Mouse (Mus musculus): Measurements from ENCODE around the gene Abcf1.
"Not testable (repeated sequence)": the region's sequence is repeated elsewhere in the genome, so short reads cannot be mapped to it uniquely, and the experiment has no call there.

Gene Abcf1

DNA sequence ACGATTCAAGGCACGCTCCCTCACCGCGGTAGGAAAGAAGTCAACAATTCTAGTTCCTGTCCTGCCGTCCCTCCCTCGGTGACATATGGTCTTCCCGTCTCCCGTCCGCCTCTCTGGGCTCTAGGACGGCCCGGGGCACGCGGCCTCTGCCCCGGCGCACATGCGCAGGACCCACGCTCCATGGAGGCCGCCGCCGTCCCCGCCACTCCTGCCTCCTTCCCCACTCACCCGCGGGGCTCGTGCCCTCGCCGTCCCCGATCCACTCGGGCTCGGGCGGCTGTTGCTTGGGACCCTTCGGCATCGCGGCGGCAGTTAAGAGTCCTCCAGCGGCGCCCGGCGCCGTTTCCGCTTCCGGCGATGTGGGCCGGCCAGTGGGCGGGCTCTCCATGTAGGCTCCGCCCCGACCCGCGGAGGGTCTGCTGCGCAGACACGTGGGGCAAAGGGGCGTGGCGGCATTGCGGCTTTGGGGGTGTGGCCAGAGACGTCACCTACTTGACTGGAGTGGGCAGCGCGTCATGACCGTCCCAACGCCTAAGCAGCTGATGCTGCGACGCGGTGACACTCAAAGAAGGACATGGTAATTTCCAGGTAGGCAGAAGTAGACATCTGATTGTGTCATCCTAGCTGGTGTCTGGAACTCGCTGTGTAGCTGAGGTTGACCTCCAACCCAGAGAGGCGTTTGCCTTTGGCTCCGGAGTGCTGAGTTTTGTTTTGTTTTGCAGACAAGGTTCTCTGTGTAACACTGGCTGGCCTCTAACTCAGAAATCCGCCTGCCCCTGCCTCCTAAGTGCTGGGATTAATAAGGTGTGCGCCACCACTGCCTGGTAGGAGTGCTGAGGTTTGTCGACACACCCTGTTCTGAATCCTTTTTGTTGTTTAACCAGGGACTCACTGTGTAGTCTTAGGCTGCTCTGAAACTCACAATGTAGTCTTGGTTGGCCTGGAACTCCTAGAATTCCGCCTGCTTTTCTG lies at the start of gene Abcf1:
Gene Abcf1 (minus strand): TSS at position 344 of the 972 bp plus-strand sequence.
- DNase-seq = peak; percentile 97

DNA sequence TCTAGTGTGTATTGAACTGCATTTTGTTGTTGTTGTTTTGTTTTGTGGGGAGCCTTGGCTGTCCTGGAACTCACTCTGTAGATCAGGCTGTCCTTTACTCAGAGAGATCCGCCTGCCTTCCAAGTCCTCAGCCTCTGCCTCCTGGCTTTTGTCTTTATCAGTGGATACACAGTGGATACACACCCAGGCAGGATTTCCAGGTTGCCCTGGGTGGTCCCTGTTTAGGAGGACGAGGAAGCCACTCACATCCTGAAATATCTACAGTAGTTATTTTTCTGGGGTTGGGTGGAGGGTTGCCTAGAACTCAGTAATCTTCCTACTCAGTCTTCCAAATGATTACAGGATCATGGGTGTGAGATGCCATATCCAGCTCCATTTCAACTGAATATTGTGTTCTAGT lies 49.4 kb upstream of the Abcf1 start:
- peak; percentile 61 for DNase-seq

DNA sequence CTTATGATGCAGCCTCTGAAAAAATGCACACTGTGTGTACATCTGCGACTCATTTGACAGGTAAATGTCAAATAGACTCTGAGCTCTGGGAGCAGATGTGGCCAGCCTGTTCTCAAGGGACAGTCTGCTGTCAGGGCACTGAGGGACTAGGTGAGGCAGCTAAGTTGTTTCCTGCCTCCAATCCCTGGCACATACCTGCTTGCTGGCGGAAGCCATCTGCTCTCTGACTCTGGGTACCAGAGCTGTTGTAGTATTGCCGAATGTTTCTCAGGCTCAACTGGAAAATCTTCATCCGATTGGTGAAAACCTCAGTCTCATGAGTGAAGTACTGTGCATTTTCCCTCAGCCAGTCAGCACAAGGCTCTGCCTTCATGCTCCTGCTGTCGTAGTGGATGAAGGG lies 47.5 kb upstream of the Abcf1 start:
- no peak for DNase-seq

DNA sequence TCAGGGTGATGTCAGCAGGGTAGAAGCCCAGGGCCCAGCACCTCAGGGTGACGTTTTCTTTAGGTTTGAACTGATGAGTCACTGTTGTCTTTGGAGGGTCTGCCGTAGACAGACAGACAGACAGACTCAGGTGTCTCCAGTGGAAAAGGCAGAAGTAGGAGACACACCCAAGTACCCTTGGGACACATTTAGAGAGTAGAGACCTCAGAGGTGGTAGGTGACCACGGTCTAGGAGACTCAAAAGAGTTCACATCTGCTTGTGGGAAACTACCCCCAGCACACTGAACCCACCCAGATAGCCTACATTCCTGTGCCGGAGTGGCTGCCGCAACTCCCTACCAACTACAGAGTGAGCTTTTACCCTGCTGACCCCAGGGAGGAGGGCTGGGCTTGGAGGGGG lies 45.4 kb upstream of the Abcf1 start:
- DNase-seq = no peak

DNA sequence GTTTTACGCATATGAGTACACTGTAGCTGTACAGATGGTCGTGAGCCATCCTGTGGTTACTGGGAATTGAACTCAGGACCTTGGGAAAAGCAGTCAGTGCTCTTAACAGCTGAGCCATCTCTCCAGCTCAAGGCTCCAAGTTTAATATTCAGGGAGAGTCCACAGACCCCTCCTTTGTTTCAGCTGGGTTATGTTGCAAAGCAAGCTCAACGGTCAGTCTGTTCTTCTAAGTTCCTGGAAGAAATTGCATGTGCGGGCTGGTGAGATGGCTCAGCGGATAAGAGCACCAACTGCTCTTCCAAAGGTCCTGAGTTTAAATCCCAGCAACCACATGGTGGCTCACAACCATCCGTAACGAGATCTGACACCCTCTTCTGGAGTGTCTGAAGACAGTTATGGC lies 34.8 kb upstream of the Abcf1 start:
- DNase-seq = not testable (repeated sequence)

DNA sequence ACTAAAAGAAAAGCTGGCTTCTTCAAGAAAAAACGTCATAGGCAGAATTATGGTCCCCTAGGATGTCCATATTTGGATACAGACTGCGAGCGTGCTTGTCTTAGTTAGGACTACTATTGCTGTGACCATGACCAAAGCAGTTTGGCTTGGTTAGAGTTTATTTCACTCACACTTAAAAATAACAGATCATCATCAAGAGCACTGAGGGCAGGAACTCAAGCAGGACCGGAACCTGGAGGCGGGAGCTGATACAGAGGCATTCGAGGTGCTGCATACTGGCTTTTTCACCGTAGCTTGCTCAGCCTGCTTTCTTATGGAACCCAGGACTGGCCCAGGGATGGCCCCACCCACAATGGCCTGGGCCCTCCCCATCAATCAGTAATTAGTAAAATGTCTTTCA lies 33.8 kb upstream of the Abcf1 start:
- no peak for DNase-seq

DNA sequence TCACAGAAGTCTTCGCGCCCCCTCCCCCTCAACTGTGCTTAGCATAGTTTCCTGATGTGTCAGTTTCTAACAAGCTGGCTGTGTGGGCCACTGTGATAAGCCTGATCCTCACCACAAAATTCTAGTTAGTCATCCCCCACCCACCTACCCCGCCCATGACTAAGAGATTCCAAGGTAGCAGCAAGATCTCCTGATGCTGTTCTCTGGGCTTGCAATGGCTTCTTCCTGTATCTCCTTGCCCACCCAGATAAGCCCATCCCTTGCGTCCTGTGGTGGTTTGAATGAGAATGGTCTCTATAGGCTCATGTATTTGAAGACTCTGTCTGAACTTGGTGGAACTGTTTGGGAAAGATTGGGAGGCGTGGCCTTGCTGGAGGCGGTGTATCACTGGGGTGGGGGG lies 32.4 kb upstream of the Abcf1 start:
- DNase-seq = no peak

DNA sequence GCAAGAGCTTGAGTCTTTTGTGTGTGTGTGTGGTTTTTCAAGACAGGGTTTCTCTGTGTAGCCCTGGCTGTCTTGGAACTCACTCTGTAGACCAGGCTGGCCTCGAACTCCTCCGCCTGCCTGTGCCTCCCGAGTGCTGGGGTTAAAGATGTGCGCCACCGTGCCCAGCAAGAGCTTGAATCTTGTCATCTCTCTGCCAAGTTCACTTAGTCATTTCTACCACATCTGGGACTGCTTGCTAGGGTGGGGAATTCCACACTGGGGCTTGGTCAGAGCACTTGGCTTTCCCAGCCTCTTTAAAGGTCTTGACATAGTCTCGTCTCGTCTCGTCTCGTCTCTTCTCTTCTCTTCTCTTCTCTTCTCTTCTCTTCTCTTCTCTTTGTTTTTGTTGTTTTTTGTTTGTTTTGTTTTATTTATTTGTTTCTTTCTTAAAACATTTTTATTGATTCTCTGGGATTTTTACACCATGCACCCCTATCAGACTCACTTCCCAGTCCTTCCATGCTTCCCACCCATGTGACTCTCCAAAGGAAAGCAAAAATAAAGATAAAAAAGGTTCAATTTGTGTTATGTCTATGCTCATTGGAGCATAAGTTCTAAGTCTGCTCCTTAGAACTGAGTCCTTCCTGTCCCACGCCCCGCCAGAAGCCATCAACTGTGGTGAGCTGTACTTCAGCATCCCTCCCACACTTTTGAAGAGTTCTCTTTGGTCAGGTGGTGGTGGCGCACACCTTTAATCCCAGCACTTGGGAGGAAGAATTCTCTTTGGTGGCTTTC lies 31.7 kb upstream of the Abcf1 start:
- no peak for DNase-seq

DNA sequence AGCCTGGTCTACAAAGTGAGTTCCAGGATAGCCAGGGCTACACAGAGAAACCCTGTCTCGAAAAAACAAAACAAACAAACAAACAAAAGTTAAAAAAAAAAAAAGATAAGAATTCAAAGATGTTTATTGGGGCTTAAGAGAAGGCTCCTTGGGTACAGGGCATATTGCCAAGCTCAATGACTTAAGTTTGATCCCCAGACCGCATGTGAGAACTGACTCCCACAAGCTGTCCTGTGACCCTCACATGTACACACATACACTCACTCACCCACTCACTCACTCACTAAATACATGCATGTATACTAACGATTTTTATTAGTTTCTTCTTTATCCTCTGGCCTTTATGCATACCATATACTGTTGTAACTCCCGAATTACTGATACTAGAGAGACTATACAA lies 30.8 kb upstream of the Abcf1 start:
- no peak for DNase-seq

DNA sequence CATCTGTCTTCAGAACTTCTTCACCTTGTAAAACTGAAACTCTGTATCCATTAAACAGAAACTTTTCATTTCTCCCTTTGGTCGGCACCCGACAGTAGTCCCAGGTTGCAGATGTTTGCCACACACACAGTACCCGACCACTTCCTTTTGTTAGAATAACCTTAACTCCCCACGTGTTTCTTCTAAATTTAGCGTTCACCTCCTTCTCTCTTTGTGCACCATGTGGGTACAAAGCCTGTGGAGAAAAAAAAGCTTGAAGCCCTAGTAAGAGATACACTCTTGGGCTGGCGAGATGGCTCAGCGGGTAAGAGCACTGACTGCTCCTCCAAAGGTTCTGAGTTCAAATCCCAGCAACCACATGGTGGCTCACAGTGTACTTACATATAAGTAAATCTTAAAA lies 29.8 kb upstream of the Abcf1 start:
- no peak for DNase-seq

DNA sequence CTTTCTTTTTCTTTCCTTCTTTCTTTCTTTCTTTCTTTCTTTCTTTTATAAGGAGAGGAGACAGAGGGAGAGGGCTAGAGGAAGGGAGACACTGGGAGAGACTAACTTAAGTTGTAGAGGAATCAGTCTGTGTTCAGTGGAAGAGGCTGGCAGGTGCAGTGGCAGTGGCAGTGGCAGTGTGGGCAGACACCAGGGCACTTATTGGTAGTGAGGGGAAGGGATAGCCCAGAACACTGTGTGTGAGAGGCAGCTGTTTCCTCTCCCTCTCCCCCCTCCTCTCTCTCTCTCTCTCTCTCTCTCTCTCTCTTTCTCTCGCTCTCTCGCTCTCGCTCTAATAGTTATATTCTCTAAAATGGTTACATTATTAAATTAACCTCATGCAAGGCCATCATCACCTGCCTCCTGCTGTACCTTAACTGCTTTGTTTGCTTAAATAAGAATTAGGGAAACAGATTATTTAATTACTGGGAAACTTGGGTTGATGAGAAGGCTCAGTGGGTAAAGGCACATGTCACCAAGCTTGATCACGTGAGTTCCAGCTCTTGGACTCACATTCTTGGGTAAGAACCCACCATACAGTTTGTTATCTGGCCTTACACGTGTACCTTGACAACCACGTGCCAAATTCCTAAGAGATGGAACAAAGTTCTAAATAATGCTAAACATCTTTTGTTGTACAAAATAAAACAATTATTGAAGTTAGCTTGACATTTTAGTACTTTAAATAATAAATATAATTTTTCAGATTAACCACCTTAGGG lies 29.2 kb upstream of the Abcf1 start:
- no peak for DNase-seq

DNA sequence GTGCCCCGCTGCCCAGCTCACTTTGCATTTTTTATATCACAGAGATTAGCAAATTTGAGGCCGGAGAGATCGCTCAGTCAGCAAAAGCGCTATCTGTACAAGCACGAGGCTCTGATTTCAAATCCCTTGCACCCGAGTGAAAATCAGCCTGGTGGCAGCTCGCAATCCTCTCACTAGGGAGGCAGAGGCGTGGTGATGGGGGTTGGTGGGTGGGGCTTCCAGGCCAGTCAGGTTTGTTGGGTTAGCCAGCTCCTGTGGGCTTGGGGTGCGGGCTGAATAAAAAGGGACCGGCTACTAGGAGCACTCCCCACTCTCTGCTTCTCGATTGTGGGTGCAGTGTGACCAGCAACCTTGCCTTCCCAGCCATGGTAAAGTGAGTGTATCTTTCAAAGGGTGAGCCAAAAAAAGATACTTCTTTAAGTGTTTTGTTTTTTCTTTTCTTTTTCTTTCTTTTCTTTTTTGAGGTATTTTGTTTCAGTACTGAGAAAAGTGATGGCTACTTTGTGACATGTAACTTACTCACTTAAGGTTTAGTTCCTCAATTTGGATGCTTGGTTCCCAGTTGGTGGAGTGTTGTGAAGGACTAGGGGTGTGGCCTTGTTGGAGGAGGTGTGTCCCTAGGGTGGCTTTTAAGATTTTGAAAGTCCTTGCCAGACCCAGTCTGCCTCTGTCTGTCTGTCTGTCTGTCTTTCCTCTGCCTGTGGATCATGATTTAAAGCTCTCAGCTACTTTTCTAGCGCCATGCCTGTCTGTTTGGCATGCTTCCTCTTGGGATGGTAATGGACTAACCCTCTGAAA lies 28.4 kb upstream of the Abcf1 start:
- DNase-seq = no peak

DNA sequence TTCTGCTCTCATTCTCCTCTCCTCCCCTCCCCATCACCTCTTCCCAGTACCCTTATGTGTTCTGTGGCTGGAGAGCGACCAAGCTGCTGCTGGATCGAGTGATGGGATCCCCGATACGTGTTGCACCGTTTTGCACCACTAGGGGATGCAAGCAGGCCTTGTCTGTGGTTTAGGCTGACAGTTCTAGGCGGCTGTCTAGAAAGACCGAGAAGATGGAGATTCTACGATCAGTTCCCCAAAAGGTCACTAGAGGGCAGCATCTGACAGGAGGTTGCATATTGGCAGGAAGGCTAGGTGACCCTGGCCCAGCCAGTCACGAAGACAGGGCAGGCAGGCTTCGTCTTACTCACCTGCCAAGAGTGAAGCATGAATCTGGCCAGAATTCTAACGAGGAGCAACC lies 27.4 kb upstream of the Abcf1 start:
- peak; percentile 95 for DNase-seq

DNA sequence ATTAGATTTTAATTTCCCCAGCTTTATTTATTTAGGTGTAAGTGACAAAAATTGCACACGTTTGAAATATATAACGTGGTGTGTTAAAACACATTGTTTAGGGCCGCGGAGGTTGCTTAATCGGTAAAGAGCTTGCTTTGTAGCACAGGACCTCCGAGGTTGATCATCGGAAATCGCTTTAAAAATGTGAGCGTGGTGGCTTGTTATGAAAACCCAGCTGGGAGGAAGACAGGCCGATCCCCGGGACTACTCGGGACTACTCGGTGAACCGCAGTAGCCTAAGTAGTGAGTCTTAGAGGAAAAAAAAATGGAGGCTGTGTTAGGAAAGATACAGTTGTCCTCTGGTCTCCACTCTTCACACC lies 25.3 kb upstream of the Abcf1 start:
- DNase-seq = no peak

DNA sequence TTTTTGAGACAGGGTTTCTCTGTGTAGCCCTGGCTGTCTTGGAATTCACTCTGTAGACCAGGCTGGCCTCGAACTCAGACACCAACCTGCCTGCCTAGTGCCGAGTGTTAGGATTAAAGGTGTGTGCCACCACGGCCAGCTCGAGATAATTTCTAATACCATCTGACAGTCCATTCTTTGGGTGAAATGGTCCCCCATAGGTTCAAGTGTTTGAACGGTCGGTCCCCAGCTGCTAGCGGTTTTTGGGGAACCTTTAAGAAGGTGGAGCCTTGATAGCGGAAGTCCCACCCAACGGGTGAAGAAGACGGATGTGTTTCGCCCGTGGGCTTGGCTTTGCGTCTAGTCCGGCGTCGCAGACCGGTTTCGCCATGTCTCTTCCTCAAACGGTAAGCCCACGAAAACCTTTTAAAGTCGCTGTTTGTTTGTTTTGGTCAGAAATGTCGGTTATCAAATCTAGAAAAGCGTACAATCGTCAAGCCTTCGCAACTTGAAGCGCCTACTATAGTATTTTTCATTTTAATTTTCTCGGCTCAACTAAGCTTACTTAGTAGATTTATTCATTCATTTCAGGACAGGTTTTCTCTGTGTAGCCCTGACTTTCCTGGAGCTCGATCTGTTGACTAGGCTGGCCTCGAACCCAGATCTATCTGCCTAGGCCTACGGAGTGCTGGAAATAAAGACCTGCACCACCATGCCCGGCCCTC lies 24.8 kb upstream of the Abcf1 start:
- DNase-seq = peak; percentile 81

DNA sequence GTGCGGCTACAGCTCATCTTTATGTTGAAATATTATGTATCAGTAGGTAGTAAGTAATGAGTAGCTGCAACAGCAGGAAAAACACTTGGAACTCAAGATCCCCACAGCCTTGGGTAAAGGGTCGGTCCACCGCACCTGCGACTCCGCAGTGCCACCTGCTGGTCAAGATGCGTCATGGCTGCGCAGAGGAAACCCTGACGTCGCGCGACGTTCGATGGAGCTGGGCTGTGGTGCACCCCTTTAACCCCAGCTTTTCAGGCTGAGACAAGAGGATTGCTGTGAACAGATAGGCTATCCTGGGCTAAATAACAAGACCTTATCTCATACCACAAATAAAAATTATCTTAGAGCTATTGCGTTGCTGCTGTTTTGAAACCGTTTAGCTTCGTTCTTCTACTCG lies 24.1 kb upstream of the Abcf1 start:
- peak; percentile 60 for DNase-seq

DNA sequence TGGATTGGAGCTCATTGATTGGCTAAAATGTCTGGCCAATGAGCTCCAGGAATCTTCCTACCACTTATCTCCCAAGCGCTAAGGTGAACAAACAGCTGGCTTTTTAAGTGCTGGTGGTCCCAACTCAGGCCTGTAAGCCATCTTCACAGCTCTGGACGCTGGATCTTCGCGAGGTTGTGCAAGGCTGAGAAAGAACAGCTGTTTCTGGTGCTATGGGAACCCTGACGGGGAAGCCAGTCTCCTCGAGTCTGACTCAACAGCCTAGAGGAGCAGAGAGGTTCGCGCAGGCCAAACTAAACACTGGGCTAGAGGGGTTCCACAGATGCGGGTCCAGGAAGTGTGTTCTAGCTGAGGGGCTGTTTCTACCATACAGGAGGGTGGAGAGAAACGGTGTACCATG lies 22.2 kb upstream of the Abcf1 start:
- no peak for DNase-seq

DNA sequence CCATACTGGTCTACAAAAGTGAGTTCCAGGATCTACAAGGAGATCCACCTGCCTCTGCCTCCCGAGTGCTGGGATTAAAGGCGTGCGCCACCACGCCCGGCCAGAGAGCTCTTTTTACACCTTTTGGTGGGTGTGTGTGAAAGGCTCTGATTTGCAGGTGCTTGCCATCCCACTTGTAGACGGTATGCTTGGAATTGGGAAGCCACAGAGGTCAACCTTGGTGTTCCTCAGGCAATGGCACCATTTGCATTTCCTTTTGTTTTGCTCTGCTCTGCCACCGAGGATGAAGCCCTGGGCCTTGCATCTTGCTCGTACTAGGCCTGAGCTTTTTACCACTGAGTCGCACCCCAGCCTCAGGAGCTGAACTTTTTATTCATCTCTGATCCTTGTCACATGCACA lies 12.2 kb upstream of the Abcf1 start:
- no peak for DNase-seq

DNA sequence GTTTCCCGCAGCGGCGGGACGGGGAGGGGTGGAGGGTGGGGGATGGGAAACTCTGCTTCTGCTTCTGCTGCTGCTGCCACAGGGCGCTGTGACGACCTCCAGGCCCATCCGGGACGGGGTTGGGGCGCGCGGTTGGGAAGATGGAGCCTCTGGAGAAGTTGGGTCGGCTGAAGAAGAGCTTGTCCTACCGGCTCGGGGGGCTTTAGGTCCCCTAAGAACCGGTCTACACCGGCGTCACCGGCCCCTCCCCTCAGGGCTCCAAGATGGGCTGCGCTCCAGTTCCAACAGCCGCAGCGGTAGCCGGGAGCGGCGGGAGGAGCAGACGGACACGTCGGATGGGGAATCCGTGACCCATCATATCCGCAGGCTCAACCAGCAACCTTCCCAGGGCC lies 10.8 kb upstream of the Abcf1 start:
- peak; percentile 49 for DNase-seq

DNA sequence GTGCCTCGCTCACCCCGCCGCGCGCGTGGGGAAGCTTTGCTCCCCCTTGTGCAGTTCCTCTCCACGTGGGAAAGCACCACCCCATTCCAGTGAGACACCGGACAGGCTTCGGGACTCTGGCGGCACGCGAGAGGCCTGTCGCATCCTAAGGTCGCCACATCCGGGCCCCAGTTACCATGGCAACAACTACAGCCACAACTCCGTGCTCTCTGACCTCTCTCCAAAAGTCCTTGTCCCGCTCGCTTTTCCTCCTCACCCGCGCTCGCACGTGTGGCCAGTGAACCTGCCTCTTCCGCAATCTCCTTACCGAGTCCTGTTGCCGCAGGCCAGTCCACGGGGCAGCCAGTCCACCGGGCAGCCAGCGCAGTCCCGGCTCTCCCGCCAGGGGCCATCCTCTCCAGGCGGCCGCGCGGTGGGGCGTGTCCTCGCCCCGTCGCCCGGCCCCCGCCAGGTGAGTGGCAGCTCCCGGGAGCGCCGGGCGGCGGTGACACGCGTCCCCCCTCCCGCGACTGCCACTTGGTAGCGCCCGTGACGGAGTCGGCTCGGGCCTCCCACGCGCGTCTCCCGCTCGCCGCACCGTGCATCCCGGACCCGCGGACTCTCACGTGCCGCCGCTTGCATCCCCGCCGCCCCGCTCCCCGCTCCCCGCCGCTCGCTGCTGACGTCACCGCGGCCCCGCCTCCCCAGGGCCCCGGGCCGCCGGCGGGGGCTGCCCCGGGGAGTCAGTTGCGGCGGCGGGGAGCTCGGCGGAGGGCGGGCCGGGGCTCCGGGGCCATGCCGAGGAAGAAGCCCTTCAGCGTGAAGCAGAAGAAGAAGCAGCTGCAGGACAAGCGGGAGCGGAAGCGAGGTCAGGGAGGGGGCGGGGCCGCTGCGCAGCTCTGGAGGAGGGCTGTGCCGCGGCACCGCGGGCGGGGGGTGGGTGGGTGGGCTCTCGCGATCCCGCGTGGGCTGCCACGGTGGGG lies 10.1 kb upstream of the Abcf1 start, which contains the start of the genes Gnl1 and Prr3:
Gene Gnl1 (plus strand): TSS at position 451 of the 962 bp plus-strand sequence.
Gene Prr3 (minus strand): TSS at position 836 of the 962 bp plus-strand sequence.
- peak; percentile 94 for DNase-seq
